Mouse (Mus musculus) heart, adult 2 months (tissue): ENCODE data around the gene Pde4b.

Source experiments
- CTCF ChIP-seq: fragments of 200-600 bp; IDR thresholded peaks from 2 replicates; pipeline ENCODE4 v1.8.1; 2022; ENCODE audit warnings: antibody characterized with exemption, mild to moderate bottlenecking, moderate library complexity
- POLR2A ChIP-seq: fragments of 200-500 bp; IDR thresholded peaks from 2 replicates; pipeline ENCODE4 v1.6.1; 2011; ENCODE audit warnings: mild to moderate bottlenecking, low read depth, low read length, control low read depth; ENCODE audit not compliant: insufficient read depth

- TF ChIP-seq CTCF (no peak), POLR2A (no peak)
Measured at GRCm38 (mm10) chr4:102478104-102478503, 390.8 kb downstream of the Pde4b start.
